8 mouse cellular contexts compared by ENCODE assay signal in genomic region chr15:27680997-27681396, GRCm38 (mm10). TPM values are rescaled to one million over a fixed set of nuclear protein-coding genes. Genes with fewer than 3 reads are reported as not detected.
DNase-seq lines count a peak whose midpoint lies in the region; ATAC-seq and TF ChIP-seq lines count a peak whose summit lies in the region.

No protein-coding gene starts in this region.

- H3K27me3 ChIP-seq in heart, embryonic 14.5 days (ENCODE audit: control insufficient read depth, insufficient read depth, low read length) = peaks cover 19% of the 10 kb centered on the region; the same call in 1 of the 2 replicates
- H3K27me3 ChIP-seq in hindbrain, embryonic 10.5 days (ENCODE audit: insufficient read depth, poor library complexity, severe bottlenecking) = peaks cover 25% of the 10 kb centered on the region
- no peaks in the 10 kb centered on the region for H3K27me3 ChIP-seq in lung, postnatal 0 days (replicated peaks; ENCODE audit: insufficient read depth, low read length)
- no peaks in the 10 kb centered on the region for H3K27me3 ChIP-seq in stomach, postnatal 0 days (ENCODE audit: control insufficient read depth, insufficient read depth, low read length)

- peak overlapping the region; percentile 65 to 66 for H3K4me3 ChIP-seq in heart, embryonic 14.5 days (ENCODE audit: control insufficient read depth in 1 of 2, insufficient read depth in 1 of 2, low read depth in 1 of 2, low read length in 2 of 2)
- H3K4me3 ChIP-seq in hindbrain, embryonic 10.5 days = peak overlapping the region; percentile 71
- peak overlapping the region; percentile 65 for H3K4me3 ChIP-seq in lung, postnatal 0 days (ENCODE audit: low read depth, low read length)
- peak overlapping the region; percentile 64 for H3K4me3 ChIP-seq in stomach, postnatal 0 days (ENCODE audit: low read depth, low read length)

- peak overlapping the region; percentile 94 for H3K4me2 ChIP-seq in heart, embryonic 14.5 days (ENCODE audit: low read length)
- H3K4me2 ChIP-seq in lung, postnatal 0 days (replicated peaks; ENCODE audit: low read depth, low read length) = peak overlapping the region; percentile 95
- H3K4me2 ChIP-seq in stomach, postnatal 0 days (replicated peaks; ENCODE audit: low read depth) = peak overlapping the region; percentile 96

- peaks cover 6 to 8% of the 10 kb centered on the region in 2 experiments; a peak in 3 of 4 replicates for H3K4me1 ChIP-seq in heart, embryonic 14.5 days (ENCODE audit: control insufficient read depth in 2 of 2, insufficient read depth in 2 of 2, low read length in 2 of 2)
- H3K4me1 ChIP-seq in hindbrain, embryonic 10.5 days (replicated peaks) = peaks cover 28% of the 10 kb centered on the region
- H3K4me1 ChIP-seq in lung, postnatal 0 days (ENCODE audit: insufficient read depth, low read depth, low read length) = peaks cover 3% of the 10 kb centered on the region; the same call in 1 of the 2 replicates
- 0 out of 2 replicates have a peak, but pooled peaks cover 2% of the 10 kb centered on the region for H3K4me1 ChIP-seq in stomach, postnatal 0 days (replicated peaks; ENCODE audit: control insufficient read depth, insufficient read depth)

- peak; percentile 40; the same call in 1 of the 2 replicates for ATAC-seq in heart, embryonic 14.5 days (ENCODE audit: insufficient number of reproducible peaks, insufficient read depth, low FRiP score, low read depth)
- peak; percentile 15 for ATAC-seq in lung, postnatal 0 days
- peak; percentile 16; the same call in 1 of the 2 replicates for ATAC-seq in stomach, postnatal 0 days (ENCODE audit: low FRiP score, low TSS enrichment)

- H3K9me3 ChIP-seq in heart, embryonic 14.5 days (ENCODE audit: control insufficient read depth, low read length) = no peaks in the 10 kb centered on the region
- no peaks in the 10 kb centered on the region for H3K9me3 ChIP-seq in hindbrain, embryonic 10.5 days
- H3K9me3 ChIP-seq in lung, postnatal 0 days (ENCODE audit: low read length) = no peaks in the 10 kb centered on the region
- no peaks in the 10 kb centered on the region for H3K9me3 ChIP-seq in stomach, postnatal 0 days (ENCODE audit: control insufficient read depth, low read length)

- no peak for TF ChIP-seq EP300 in lung, postnatal 0 days (IDR thresholded peaks at IDR 0.05)
- TF ChIP-seq EP300 in stomach, postnatal 0 days (optimal IDR thresholded peaks at IDR 0.05) = no peak

- intact Hi-C loops in heart, postnatal 36 days (cut with DNase I) = no loop called here

- no peak overlapping the region for H3K27ac ChIP-seq in heart, embryonic 14.5 days (replicated peaks in 1 of 2; ENCODE audit: control insufficient read depth in 1 of 2, insufficient read depth in 1 of 2, low read depth in 2 of 2, low read length in 2 of 2)
- H3K27ac ChIP-seq in hindbrain, embryonic 10.5 days = peak overlapping the region; percentile 84
- peak overlapping the region; percentile 77 for H3K27ac ChIP-seq in lung, postnatal 0 days (ENCODE audit: low read length)
- no peak overlapping the region; the same call in none of the 2 replicates for H3K27ac ChIP-seq in stomach, postnatal 0 days (replicated peaks)

- WGBS in heart, embryonic 14.5 days = 3% methylated on average over 28 of the region's 28 CpGs
- WGBS in hindbrain, embryonic 10.5 days = 3% methylated on average over 28 of the region's 28 CpGs
- 3% methylated on average over 25 of the region's 28 CpGs for WGBS in lung, postnatal 0 days
- WGBS in stomach, postnatal 0 days = 3% methylated on average over 28 of the region's 28 CpGs

- H3K36me3 ChIP-seq in heart, embryonic 14.5 days (ENCODE audit: control insufficient read depth, insufficient read depth, low read length) = no peaks in the 10 kb centered on the region
- H3K36me3 ChIP-seq in hindbrain, embryonic 10.5 days = no peaks in the 10 kb centered on the region
- H3K36me3 ChIP-seq in lung, postnatal 0 days (ENCODE audit: insufficient read depth, low read length) = no peaks in the 10 kb centered on the region
- no peaks in the 10 kb centered on the region for H3K36me3 ChIP-seq in stomach, postnatal 0 days (ENCODE audit: control insufficient read depth, insufficient read depth, low read length)

- H3K9ac ChIP-seq in heart, embryonic 14.5 days (ENCODE audit: low read length) = peak overlapping the region; percentile 71
- H3K9ac ChIP-seq in lung, postnatal 0 days (replicated peaks; ENCODE audit: low read depth) = peak overlapping the region; percentile 62
- H3K9ac ChIP-seq in stomach, postnatal 0 days (ENCODE audit: low read length) = peak overlapping the region; percentile 78

- TF ChIP-seq CTCF in lung, postnatal 0 days (IDR thresholded peaks at IDR 0.05) = no peak
- TF ChIP-seq CTCF in stomach, postnatal 0 days (IDR thresholded peaks at IDR 0.05; ENCODE audit: low read depth) = no peak

- no peak for DNase-seq in heart, postnatal 36 days
- peak; percentile 34 for DNase-seq in R1 (ENCODE audit: low read depth, low spot score)
- DNase-seq in hindbrain, embryonic 10.5 days (ENCODE audit: low spot score) = no peak
- peak; percentile 31 for DNase-seq in lung, postnatal 0 days (ENCODE audit: low spot score)
- DNase-seq in stomach, postnatal 0 days (ENCODE audit: low spot score) = no peak
- DNase-seq in frontal cortex, postnatal 10 days (ENCODE audit: low spot score in 2 of 2) = no peak
- DNase-seq in cerebellum, adult 11 months = no peak

RNA-seq across cellular contexts. Expression of gene Otulinl, which starts 0.4 kb away (rescaled TPM):
- 4.4 and 4.7 TPM in 2 replicates for polyA plus RNA-seq in heart, embryonic 14.5 days (2014; fragmentation: Nextera tagmentation; extraction: Ambion mirVana)
- total RNA-seq in heart, postnatal 36 days (2021) = 1 to 10 TPM; 2.3 to 4.1 TPM
- polyA plus RNA-seq in hindbrain, embryonic 10.5 days (2016; fragmentation: Nextera tagmentation; extraction: Ambion mirVana) = 6.4 and 8.2 TPM in 2 replicates
- 38.9 and 58.5 TPM in 2 replicates for polyA plus RNA-seq in lung, postnatal 0 days (2015; fragmentation: Nextera tagmentation; extraction: Ambion mirVana)
- 14.6 and 15.2 TPM in 2 replicates for polyA plus RNA-seq in stomach, postnatal 0 days (2015; fragmentation: Nextera tagmentation; extraction: Ambion mirVana)

RNA-seq across cellular contexts. Expression of gene Otulin, which starts 50.5 kb away (rescaled TPM):
- 37.4 and 38.1 TPM in 2 replicates for polyA plus RNA-seq in heart, embryonic 14.5 days (2014; fragmentation: Nextera tagmentation; extraction: Ambion mirVana)
- 10 to 100 TPM; 30.4 to 31.0 TPM for total RNA-seq in heart, postnatal 36 days (2021)
- 28.1 TPM in 2 replicates for polyA plus RNA-seq in hindbrain, embryonic 10.5 days (2016; fragmentation: Nextera tagmentation; extraction: Ambion mirVana)
- 26.2 and 29.4 TPM in 2 replicates for polyA plus RNA-seq in lung, postnatal 0 days (2015; fragmentation: Nextera tagmentation; extraction: Ambion mirVana)
- 23.7 and 24.4 TPM in 2 replicates for polyA plus RNA-seq in stomach, postnatal 0 days (2015; fragmentation: Nextera tagmentation; extraction: Ambion mirVana)

Comparison
In these comparisons a context has a peak if more than half of its experiments do, and no peak if none do; other contexts are left out.
1. H3K27ac ChIP-seq: peak in hindbrain, embryonic 10.5 days (single experiment) and lung, postnatal 0 days (single experiment); none in heart, embryonic 14.5 days (0 of 2) and stomach, postnatal 0 days (single experiment).
2. DNase-seq: peak in R1 (single experiment) and lung, postnatal 0 days (single experiment); none in heart, postnatal 36 days (0 of 2), hindbrain, embryonic 10.5 days (single experiment), stomach, postnatal 0 days (single experiment), frontal cortex, postnatal 10 days (0 of 2) and cerebellum, adult 11 months (single experiment).
3. Peak in every context shown above with its lines, with median percentiles within 50 percentile points of each other: ATAC-seq, H3K4me2 ChIP-seq, H3K4me3 ChIP-seq and H3K9ac ChIP-seq.